Mouse (Mus musculus) forebrain, embryonic 15.5 days (tissue): ENCODE data around the gene Zfp14. TPM values are rescaled to one million over a fixed set of nuclear protein-coding genes. Genes with fewer than 3 reads are reported as not detected.

Source experiments
- ATAC-seq: fragments of 200-750 bp; cut with Nextera tagmentation; replicated peaks from 2 replicates; pipeline ENCODE4 v1.8.0; 2017; ENCODE audit warnings: mild to moderate bottlenecking, moderate TSS enrichment, moderate library complexity
- H3K27ac ChIP-seq: fragments of 300-500 bp; sonication (generic); replicated peaks from 2 replicates; pipeline ENCODE4 v1.5.1; 2015; ENCODE audit warnings: mild to moderate bottlenecking, inconsistent platforms
- H3K27me3 ChIP-seq: fragments of 300-500 bp; sonication (generic); 2 replicates; pipeline ENCODE4 v1.6.1; 2015; ENCODE audit warnings: inconsistent platforms
- H3K36me3 ChIP-seq: fragments of 300-500 bp; sonication (generic); 2 replicates; pipeline ENCODE4 v1.6.1; 2015; ENCODE audit warnings: mild to moderate bottlenecking, inconsistent platforms
- H3K4me1 ChIP-seq: fragments of 300-500 bp; sonication (generic); 2 replicates; pipeline ENCODE4 v1.6.1; 2015; ENCODE audit warnings: inconsistent platforms
- H3K4me2 ChIP-seq: fragments of 300-500 bp; sonication (generic); replicated peaks from 2 replicates; pipeline ENCODE4 v1.6.1; 2015; ENCODE audit warnings: mild to moderate bottlenecking, inconsistent platforms
- H3K4me3 ChIP-seq: fragments of 300-500 bp; sonication (generic); 2 replicates; pipeline ENCODE4 v1.5.1; 2015; ENCODE audit warnings: mild to moderate bottlenecking, inconsistent platforms
- H3K9ac ChIP-seq: fragments of 300-500 bp; sonication (generic); replicated peaks from 2 replicates; pipeline ENCODE4 v1.6.1; 2015; ENCODE audit warnings: mild to moderate bottlenecking, inconsistent platforms
- H3K9me3 ChIP-seq: fragments of 300-500 bp; sonication (generic); 2 replicates; pipeline ENCODE4 v1.6.1; 2016; ENCODE audit warnings: inconsistent platforms
- WGBS: fragments of 180-500 bp; shearing (Covaris S2); methylation state at CpG from one replicate; pipeline ENCODE4 v1.1.7; 2015; ENCODE audit warnings: mixed read lengths; 5-methylcytosine and 5-hydroxymethylcytosine counted together
- polyA plus RNA-seq: library from polyadenylated mRNA; unstranded; fragments of >200 nt; fragmentation: Nextera tagmentation; extraction: Ambion mirVana; gene quantifications from 2 replicates; pipeline ENCODE4 v1.2.1, GENCODE M21; 2015

The Zfp14 gene
- 12.1 and 14.3 TPM in 2 replicates for polyA plus RNA-seq

GRCm38 (mm10) chr7:30050882-30051548 is at the start of gene Zfp14:
TSS of gene Zfp14 (minus strand) at chr7:30051380.
- under 1% methylated on average over 39 of the region's 40 CpGs for WGBS
- H3K27me3 ChIP-seq = no peaks in the 10 kb centered on the region
- H3K9ac ChIP-seq = peak within 1 kb of the TSS; percentile 88
- H3K4me2 ChIP-seq = peak within 1 kb of the TSS; percentile 63
- H3K9me3 ChIP-seq = no peaks in the 10 kb centered on the region
- H3K4me3 ChIP-seq = peak within 1 kb of the TSS; percentile 73
- peaks cover 17% of the 10 kb centered on the region for H3K4me1 ChIP-seq
- peaks cover 10% of the 10 kb centered on the region for H3K36me3 ChIP-seq
- H3K27ac ChIP-seq = peak within 1 kb of the TSS; percentile 92
- ATAC-seq = peak; percentile 99

- H3K27ac ChIP-seq = peak overlapping the region; percentile 80
- ATAC-seq = no peak
- H3K9ac ChIP-seq = no peak overlapping the region
- H3K4me1 ChIP-seq = peaks cover 35% of the 10 kb centered on the region
- peak overlapping the region; percentile 17; the same call in 1 of the 2 replicates for H3K4me2 ChIP-seq
- peaks cover 9% of the 10 kb centered on the region; the same call in 1 of the 2 replicates for H3K9me3 ChIP-seq
- H3K4me3 ChIP-seq = 0 out of 2 replicates have a peak overlapping the region, but pooled peaks have one; percentile 6
- no peaks in the 10 kb centered on the region for H3K27me3 ChIP-seq
- peaks cover 52% of the 10 kb centered on the region for H3K36me3 ChIP-seq
- 80% methylated on average over 13 of the region's 13 CpGs for WGBS
Observed at GRCm38 (mm10) chr7:30099297-30099696, 48.1 kb upstream of the Zfp14 start.

GRCm38 (mm10) chr7:30095551-30096125 is 44.5 kb upstream of the Zfp14 start:
- WGBS = under 1% methylated on average over 5 of the region's 5 CpGs
- Histone ChIP-seq H3K4me1 (peaks cover 42% of the 10 kb centered on the region), H3K27ac (peak overlapping the region; percentile 99), H3K9ac (peak overlapping the region; percentile 93), H3K4me3 (peak overlapping the region; percentile 70), H3K27me3 (no peaks in the 10 kb centered on the region), H3K4me2 (peak overlapping the region; percentile 69), H3K36me3 (peaks cover 21% of the 10 kb centered on the region), H3K9me3 (no peaks in the 10 kb centered on the region)
- no peak for ATAC-seq

- peak; percentile 79 for ATAC-seq
- peak within 1 kb of the TSS; percentile 70 for H3K4me3 ChIP-seq
- 0% methylated on average over 26 of the region's 26 CpGs for WGBS
Observed at GRCm38 (mm10) chr7:30094646-30095429, 43.7 kb upstream of the Zfp14 start, which contains the start of gene Zfp260. TSS of gene Zfp260 (plus strand) at chr7:30094777.

GRCm38 (mm10) chr7:30093918-30094415 is 42.8 kb upstream of the Zfp14 start:
- H3K27ac ChIP-seq = peak overlapping the region; percentile 99
- peak overlapping the region; percentile 70 for H3K4me3 ChIP-seq
- H3K4me1 ChIP-seq = peaks cover 46% of the 10 kb centered on the region
- peaks cover 5% of the 10 kb centered on the region; the same call in 1 of the 2 replicates for H3K36me3 ChIP-seq
- peak overlapping the region; percentile 69 for H3K4me2 ChIP-seq
- no peaks in the 10 kb centered on the region for H3K27me3 ChIP-seq
- no peak for ATAC-seq
- no peak overlapping the region for H3K9ac ChIP-seq
- WGBS = 69% methylated on average over 6 of the region's 6 CpGs
- H3K9me3 ChIP-seq = no peaks in the 10 kb centered on the region

More at GRCm38 (mm10) chr7:30094646-30095429, 43.7 kb upstream of the Zfp14 start, which contains the start of gene Zfp260:
- Histone ChIP-seq H3K27me3 (no peaks in the 10 kb centered on the region), H3K9ac (peak within 1 kb of the TSS; percentile 93), H3K36me3 (peaks cover 13% of the 10 kb centered on the region; the same call in 1 of the 2 replicates), H3K4me1 (peaks cover 42% of the 10 kb centered on the region), H3K27ac (peak within 1 kb of the TSS; percentile 99), H3K4me2 (peak within 1 kb of the TSS; percentile 69), H3K9me3 (no peaks in the 10 kb centered on the region)

- Histone ChIP-seq H3K4me3 (no peak overlapping the region), H3K4me1 (peaks cover 49% of the 10 kb centered on the region), H3K9me3 (no peaks in the 10 kb centered on the region), H3K27me3 (no peaks in the 10 kb centered on the region), H3K36me3 (no peaks in the 10 kb centered on the region), H3K4me2 (no peak overlapping the region), H3K27ac (no peak overlapping the region), H3K9ac (no peak overlapping the region)
- no peak for ATAC-seq
- WGBS = 83% methylated on average over 9 of the region's 9 CpGs
Observed at GRCm38 (mm10) chr7:30092666-30093065, 41.5 kb upstream of the Zfp14 start.

- Histone ChIP-seq H3K4me1 (peaks cover 36% of the 10 kb centered on the region), H3K9ac (peak overlapping the region; percentile 34), H3K4me3 (peak overlapping the region; percentile 54), H3K27me3 (no peaks in the 10 kb centered on the region), H3K27ac (peak overlapping the region; percentile 88), H3K9me3 (no peaks in the 10 kb centered on the region), H3K36me3 (peaks cover 3% of the 10 kb centered on the region), H3K4me2 (peak overlapping the region; percentile 52)
- WGBS = 8% methylated on average over 9 of the region's 9 CpGs
- ATAC-seq = peak; percentile 5
Observed at GRCm38 (mm10) chr7:30090970-30091585, 39.9 kb upstream of the Zfp14 start.

- Histone ChIP-seq H3K36me3 (peaks cover 11% of the 10 kb centered on the region), H3K4me2 (peak within 1 kb of the TSS; percentile 52), H3K27ac (peak within 1 kb of the TSS; percentile 88), H3K27me3 (no peaks in the 10 kb centered on the region), H3K4me3 (peak within 1 kb of the TSS; percentile 54), H3K9ac (peak within 1 kb of the TSS; percentile 51), H3K9me3 (no peaks in the 10 kb centered on the region), H3K4me1 (peaks cover 31% of the 10 kb centered on the region)
- ATAC-seq = peak; percentile 92
- WGBS = under 1% methylated on average over 40 of the region's 40 CpGs
Observed at GRCm38 (mm10) chr7:30090092-30090969, 39.2 kb upstream of the Zfp14 start, which contains the start of the genes Gm26920 and Zfp566. TSS of gene Gm26920 (minus strand) at chr7:30090410. TSS of gene Zfp566 (minus strand) at chr7:30090527.

GRCm38 (mm10) chr7:30089405-30089804 is 38.2 kb upstream of the Zfp14 start:
- Histone ChIP-seq H3K36me3 (peaks cover 18% of the 10 kb centered on the region), H3K9me3 (no peaks in the 10 kb centered on the region), H3K4me3 (peak overlapping the region; percentile 54), H3K9ac (peak overlapping the region; percentile 51), H3K27ac (no peak overlapping the region), H3K4me2 (peak overlapping the region; percentile 51), H3K27me3 (no peaks in the 10 kb centered on the region), H3K4me1 (peaks cover 31% of the 10 kb centered on the region)
- 14% methylated on average over 6 of the region's 6 CpGs for WGBS
- no peak for ATAC-seq

- no peak overlapping the region for H3K4me2 ChIP-seq
- H3K4me1 ChIP-seq = peaks cover 25% of the 10 kb centered on the region
- WGBS = 89% methylated on average over 9 of the region's 9 CpGs
- H3K27me3 ChIP-seq = no peaks in the 10 kb centered on the region
- no peak overlapping the region for H3K4me3 ChIP-seq
- ATAC-seq = no peak
- no peak overlapping the region for H3K27ac ChIP-seq
- peaks cover 31% of the 10 kb centered on the region for H3K36me3 ChIP-seq
- no peak overlapping the region for H3K9ac ChIP-seq
- H3K9me3 ChIP-seq = no peaks in the 10 kb centered on the region
Observed at GRCm38 (mm10) chr7:30086524-30086923, 35.3 kb upstream of the Zfp14 start.
